Mouse (Mus musculus) left cerebral cortex, postnatal 10 days (tissue): ENCODE data around the gene Diablo. TPM values are rescaled to one million over a fixed set of nuclear protein-coding genes. Genes with fewer than 3 reads are reported as not detected.
"Not testable (repeated sequence)": the region's sequence is repeated elsewhere in the genome, so short reads cannot be mapped to it uniquely, and the experiment has no call there.

Experiments used
- DNase-seq, 2 experiments: peaks; one replicate each; pipeline ENCODE4 v3.0.0; 2021 to 2022; ENCODE audit warnings: low spot score in 2 of 2, mixed read lengths in 1 of 2; ENCODE audit errors: extremely low spot score in 1 of 2
- intact Hi-C: fragments of 180-260 bp; cut with DNase I; formaldehyde crosslinking; loops from one replicate; pipeline ENCODE4 v1.15.1; 2025
- total RNA-seq, 2 experiments: library from RNA; stranded (reverse); gene quantifications; 2 replicates each; pipeline ENCODE4 v1.2.3; 2021

Diablo gene
- 10 to 100 TPM; 41.3 to 45.8 TPM for total RNA-seq

DNA sequence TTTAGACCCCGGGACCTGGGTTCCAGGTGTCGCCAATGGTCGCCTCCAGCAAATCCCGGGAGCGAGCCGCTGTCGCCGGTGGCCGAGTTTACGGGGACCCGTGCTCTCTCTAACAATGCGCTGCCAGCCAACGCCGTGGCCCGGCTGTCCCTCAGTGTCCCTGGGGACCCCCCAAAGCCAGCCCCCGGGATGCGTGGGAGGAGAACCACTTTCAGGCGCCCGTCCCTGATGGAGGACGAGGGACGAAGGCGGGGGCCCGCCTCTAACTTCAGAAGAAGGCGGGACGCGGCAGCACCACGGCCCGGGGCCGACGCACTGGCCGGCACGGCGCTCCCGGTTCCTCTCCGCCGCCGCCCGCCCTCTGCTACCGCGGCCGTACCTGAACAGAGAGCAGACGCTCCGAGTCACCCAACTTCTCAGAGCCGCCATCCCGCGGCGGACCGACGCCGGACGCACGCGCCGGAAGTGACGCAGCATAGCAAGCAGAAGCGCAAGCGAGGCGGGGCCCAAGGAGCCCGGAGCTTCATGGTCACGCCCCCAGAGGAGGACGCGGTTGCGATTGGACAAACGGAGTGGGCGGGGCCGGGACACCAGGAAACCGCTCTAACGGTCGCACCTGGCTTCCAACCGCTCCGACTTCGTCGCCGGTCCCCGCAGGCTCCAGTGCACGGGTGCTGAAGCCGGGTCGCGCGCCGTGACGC, at the start of gene Diablo:
Gene Diablo, minus strand, starts transcription at position 485 of the 701 bp plus-strand sequence.
- intact Hi-C loops: no loop called here
- peak; percentile 98 to 100 for DNase-seq

DNA sequence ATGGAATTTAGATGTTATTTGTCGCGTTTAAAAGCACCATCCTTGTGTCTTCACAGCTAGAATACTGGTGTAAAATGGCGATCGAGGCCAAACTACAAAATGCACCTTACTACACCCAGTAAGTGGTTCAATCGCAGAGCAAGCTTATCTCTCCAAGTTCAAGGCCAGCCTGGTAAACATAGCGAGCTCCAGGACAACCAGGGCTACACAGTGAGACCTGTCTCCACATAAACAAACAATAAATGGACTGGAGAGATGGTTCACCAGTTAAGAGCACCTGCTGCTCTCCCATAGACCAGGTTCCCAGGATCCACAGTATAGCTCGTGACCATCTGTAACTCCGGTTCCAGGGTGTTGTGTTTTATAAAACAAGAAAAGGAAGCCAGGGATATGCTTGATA, 49.4 kb upstream of the Diablo start:
- intact Hi-C loops: no loop called here
- no peak for DNase-seq

DNA sequence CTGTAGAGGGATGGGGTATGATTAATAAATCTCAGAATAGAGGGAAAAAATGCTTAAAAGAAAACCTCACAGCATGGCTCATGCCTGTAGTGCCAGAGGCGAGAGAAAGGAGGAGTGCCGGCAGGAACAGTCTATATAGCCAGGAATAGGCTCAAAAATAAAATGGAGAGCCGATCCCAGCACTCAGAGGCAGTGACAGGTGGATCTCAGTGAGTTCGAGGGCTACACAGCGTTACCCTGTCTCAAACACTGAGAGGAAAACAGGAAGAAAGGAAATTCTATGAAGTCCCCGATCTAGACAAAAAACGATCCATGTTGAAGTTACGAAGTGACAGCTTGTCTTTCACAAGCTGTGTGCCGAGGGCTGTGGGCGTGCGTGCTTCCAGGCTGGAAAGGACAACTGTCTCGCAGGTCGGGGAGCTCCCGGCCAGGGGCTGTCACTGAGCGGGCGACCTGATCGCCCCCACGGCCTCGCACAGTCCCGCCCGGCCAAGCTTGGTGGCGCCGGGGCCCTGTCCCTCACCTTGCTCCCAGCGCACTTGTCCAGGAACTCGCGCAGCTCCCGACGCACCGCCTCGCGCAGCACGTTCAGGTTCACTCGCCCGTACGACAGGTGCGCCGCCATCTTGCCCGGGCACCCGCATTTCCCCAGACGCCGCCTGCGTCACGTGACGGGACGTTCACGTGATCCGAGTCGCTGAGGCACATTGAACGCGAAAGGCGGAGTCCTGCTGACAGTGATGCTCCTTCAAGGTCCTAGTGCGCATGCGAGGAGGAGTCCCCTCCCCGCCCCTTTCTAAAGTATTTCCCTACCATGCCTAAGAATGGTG, 48.6 kb upstream of the Diablo start, which contains the start of gene Vps33a:
Gene Vps33a, minus strand, starts transcription at position 682 of the 830 bp plus-strand sequence.
- intact Hi-C loops: no loop called here
- peak; percentile 97 to 99 for DNase-seq

DNA sequence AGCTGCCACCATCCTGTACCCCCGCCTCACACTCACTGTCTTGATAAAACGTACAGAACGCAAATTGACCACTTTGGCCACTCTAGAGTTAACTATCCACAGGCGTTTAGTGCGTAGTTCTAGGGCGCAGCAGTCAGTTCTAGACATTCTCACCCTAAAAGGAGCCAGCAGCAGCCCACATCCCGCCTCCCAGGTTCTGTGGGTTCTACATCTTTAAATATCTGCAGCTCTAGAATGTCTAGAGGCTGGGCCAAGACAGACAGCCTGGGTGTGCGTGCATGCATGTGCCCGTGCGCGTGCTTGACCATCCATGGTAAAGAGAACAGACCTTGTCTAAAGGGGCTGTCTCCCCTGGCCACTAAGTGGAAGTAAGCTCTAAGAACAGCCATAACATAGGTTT, 37.2 kb upstream of the Diablo start:
- DNase-seq: no peak
- intact Hi-C loops: no loop called here

DNA sequence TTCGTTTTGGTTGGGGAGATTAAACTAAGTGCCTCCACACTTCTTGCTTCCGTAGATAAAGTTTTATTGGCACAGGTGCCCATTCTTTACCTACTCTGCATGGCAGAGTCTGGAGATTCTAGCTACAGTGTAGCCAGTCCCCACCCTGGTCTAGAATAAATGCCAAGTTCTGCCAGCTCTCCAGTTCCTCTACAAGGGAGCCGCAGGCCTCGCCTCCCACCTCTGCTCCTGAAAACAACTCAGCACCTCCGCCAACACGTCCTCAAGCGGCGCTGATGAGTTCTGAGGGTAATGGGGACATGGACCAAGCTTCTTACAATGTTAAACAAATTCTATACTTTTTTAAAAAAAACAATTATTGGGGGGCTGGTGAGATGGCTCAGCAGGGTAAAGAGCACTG, 35.6 kb upstream of the Diablo start:
- no peak for DNase-seq

DNA sequence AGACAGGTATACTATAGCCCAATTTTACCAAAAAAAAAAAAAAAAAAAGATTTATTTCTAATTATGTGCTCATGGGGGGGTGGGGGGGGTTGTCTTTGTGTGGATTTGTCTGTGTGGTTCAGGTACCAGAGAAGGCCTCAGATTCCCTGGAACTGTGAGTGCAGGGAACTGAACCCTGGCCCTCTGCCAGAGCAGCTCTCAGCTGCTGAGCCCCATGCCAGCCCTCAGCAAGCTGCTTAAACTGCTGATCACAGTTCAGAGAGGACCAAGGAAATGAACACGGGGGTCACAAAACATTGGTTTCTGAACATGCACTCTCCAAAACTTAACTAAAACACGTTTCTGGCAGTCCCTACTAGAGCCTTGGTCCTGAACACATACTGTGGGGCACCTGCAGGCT, 32.5 kb upstream of the Diablo start:
- intact Hi-C loops: no loop called here
- DNase-seq: peak; percentile 31 to 67

More for the DNA sequence above, 35.6 kb upstream of the Diablo start:
- intact Hi-C loops: no loop called here

DNA sequence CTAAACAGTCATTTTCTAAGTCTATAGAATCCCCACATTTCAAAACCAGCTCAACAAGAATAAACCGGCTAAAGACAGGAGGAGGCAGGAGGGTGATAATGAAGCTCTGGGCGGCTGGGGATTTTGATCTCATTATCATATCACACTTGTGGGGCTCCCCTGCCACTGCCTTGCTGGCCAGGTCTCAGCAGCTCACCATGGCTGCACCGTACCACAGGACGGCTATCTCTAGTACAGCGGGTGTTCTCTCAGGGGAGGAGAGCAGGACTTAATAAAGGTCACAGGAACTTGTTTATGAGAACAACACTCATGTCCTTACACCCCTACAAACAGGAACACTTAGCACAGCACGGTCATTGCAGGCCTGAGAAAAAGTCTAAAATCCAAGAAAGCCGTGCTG, 31.7 kb upstream of the Diablo start:
- no peak for DNase-seq

DNA sequence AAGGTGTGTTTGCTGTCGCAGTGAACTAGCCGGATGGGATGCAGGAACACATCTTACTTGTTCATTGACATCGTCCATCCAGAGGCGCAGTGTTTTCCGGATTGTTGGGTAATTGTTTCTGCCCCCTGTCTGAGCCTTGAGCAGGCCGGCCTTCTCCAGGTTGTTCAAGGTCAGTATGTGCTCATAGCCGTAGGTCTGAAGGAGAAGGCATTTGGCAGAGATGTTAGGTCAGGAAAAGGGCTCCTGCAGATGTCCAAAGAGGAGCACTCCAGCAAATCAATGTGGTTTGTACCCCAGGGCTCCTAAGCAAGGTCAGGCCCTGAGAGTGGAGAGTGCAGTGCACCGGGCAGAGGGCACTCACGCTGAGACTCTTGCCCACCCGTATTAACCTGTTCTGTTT, 9.8 kb upstream of the Diablo start:
- no peak for DNase-seq
- intact Hi-C loops: no loop called here

More for the DNA sequence above, 31.7 kb upstream of the Diablo start:
- intact Hi-C loops: no loop called here

DNA sequence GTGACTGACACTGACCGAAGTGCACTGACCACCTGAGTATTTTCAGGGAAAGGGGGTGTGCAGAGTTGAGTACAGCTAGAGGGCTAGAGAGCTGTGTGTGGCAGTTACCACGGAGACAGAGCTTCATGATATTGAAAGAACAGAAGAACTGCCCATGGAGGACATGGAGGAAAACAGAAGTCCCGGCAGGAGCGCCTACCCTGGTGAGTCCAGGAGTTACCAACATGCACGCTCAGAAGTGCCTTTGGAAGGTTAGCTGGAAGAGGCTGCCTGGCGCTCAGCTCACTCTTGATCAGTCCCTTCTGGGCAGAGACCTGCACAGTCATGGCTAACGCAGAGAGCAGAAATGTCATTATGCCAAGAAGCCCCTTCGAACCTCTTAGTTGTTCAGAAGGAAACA, 6.1 kb upstream of the Diablo start:
- intact Hi-C loops: no loop called here
- no peak for DNase-seq

DNA sequence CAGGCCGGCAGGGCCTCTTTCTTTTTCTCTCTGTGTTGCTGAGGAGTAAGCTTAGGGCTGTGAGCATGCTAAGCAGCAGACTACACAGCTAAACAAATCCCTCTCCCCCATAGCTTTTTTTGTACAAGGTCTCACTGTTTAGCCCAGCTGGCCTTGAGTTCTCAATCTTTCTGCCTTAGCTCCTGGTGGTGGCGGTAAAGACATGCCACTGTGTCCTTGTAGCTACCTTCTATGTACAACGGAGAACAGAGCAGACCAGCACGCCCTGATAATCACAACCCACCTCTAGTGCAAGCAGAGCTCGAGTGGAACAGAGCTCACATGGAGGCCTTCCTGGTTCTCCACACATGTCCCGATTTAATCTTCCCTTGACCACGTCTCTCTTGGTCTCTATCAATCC, 4.7 kb upstream of the Diablo start:
- DNase-seq: no peak
- intact Hi-C loops: no loop called here

DNA sequence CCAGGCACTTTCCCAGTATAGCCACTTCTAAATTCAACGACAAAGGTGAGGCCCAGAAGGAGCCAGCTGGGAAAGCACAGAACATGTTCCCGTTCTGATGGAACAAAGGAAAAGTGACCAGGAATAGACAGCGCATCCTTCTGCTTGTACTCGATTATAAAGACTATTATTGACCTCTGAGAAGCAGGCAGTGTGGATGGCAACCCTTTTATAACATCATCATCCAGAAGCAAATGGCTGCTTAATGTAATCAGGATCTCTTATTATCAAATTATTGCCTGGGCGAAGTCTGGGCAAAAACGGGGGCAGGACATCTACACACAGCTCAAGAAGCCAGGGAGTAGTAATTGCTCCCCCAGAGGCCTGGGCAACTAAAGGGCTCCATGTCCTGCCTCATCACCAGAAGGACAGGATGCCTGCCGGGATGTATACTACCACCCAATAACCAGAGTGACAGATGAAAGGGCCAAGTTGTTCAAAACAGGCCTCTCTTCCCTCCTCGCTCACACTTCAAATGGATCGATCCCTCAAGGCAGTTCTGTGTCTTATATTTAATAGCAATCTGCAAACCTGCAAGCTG, 2.0 kb upstream of the Diablo start:
- intact Hi-C loops: no loop called here
- DNase-seq: no peak

DNA sequence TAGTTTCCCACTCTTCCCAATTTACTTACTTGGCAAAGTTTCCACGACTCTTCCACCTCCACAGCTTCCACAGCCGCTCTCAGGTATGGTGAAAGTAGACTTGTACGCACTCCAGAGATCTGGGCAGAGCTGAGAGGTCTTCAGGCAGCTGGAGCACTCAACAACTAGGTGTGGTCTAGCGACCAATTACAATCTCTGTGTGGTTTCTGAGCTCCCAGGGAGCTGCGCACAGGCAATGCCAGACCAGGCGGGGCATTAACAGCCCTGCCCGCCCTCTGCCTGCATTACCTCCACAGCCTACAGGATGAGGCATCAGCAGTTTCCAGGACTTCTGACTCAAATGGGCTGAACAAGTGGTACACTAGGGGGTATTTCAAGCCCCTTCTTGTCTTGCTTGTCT, 1.3 kb upstream of the Diablo start, which contains the start of gene Gm49027:
Gene Gm49027, minus strand, starts transcription at position 208 of the 400 bp plus-strand sequence.
- intact Hi-C loops: no loop called here
- DNase-seq: no peak

DNA sequence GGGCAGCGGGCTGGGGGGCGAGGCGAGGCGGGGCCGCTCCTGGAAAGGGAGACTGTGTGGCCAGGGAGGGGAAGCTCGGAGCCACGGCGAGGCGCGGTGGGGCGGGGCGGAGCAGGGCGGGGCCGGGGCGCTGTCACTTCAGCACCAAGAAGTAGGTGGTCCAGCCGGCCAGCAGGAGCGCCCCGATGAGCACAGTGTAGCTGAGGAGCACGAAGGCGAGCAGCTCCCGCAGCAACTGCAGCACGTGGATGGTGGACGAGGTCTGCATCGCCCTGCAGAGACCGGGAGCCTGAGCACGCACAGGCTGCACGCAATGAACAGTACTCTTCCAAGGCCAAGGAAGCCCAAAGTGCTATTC, 396 bp upstream of the Diablo start:
- DNase-seq: no peak
- intact Hi-C loops: no loop called here

DNA sequence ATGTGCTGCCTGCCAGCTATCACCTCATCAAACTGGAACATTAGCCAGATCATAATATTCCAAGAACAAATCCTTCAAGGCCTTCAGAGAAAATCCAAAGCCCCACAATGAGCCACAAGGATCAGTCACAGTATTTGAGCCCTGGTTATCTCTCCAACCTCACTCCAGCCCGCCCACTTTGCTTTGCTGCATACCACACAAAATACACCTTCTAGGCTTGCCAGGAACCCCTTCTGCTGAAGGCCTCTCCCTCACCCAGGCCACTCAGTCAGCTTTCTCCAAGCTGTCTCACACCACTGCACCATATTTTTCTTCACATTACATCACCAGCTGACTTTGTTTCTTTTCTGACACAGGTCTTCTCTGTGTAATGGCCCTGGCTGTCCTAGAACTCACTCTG, 1.8 kb downstream of the Diablo start:
- intact Hi-C loops: no loop called here
- no peak for DNase-seq

DNA sequence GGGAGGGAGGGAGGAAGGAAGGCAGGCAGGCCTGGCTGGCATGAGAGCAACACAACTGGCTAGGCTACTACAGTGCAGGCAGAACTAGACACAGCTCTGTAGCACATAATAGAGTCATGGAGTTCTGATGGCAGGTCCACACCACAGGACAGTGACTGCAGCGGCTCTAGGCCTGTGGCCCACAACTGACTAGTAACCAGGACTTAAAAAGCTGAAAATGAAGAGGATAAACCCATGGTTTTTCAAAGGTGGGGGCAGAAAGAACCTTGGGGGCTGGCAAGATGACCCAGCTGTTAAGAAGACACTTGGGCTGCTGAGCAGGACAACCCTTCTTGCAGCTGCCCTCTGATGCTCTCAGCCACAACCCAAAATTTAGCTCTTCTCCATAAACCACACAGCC, 2.4 kb downstream of the Diablo start:
- intact Hi-C loops: no loop called here
- no peak for DNase-seq

DNA sequence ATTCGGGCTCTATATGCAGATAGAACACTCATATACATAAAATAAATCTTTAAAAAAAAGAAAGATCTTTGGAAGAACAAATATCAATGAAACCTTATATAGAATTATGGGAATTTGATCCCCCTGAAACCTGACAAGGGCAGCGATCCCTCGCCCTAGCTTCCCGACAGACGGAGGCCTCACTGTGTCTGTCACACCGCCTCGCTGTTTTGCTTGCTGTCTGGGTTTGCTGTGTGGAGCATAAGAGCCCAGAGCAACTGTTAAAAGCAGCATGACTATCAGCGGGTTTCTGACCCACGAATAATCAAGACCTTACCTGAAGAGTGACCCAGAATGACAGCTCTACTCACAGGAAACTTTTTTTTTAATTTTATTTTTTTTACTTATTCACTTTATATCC, 3.3 kb downstream of the Diablo start:
- intact Hi-C loops: no loop called here
- DNase-seq: no peak

DNA sequence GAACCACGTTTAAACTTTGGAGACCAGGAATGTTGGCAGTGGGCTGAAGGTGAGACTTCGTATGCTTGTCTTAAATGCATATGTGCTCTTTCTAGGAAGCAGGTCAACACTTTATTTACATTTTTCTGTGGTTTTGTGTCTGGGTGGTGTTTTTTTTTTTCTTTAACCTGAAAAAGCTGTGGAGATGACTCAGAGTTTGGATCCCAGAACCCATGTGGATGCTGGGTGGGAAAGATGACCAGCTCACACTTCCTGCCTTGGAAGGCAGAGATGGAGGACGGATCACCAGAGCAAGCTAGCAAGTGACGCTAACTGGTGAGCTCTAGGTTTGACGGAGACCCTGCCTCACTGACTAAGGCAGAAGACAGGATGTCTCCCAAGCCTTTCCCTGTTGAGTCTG, 9.1 kb downstream of the Diablo start:
- DNase-seq: no peak
- intact Hi-C loops: no loop called here

DNA sequence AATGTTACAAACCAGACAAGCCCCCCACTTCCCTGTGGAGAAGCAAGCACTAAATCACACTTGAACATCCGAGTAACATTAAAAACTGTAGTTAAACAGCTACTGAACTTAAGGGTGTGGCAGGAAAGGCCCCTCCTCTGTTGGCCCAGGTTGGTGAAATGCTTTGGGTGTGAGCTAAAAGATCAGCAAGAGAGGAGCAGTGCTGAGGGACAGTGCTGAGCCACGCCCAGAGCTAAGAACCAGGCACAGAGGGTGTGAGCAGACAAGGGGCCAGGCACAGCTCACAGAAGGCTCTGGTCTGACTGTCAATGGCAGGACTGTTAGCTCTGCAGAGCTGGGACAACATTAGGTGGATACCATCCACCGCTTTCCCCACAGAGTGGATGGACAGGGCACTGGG, 11.9 kb downstream of the Diablo start:
- intact Hi-C loops: no loop called here

DNA sequence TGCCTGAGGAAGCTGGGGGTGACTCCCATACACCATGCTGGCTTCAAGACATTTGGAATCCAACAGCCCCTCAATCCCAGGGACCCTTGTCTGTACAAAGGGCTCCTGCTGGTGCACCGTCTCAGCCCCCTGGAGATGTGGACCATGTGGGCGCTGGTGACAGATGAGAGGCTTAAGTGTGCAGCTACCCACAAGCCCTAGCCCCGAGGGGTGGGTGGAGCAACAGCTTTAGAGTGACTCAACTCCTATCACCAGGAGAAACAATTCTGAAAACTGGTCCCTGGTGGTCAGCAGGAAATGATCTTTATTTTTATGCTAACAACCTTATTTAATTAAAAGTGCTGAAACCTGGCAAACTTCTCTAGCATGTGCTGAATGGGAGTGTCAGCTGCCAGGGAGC, 12.6 kb downstream of the Diablo start:
- DNase-seq, intact Hi-C loops: not testable (repeated sequence)

More for the DNA sequence above, 11.9 kb downstream of the Diablo start:
- no peak for DNase-seq

DNA sequence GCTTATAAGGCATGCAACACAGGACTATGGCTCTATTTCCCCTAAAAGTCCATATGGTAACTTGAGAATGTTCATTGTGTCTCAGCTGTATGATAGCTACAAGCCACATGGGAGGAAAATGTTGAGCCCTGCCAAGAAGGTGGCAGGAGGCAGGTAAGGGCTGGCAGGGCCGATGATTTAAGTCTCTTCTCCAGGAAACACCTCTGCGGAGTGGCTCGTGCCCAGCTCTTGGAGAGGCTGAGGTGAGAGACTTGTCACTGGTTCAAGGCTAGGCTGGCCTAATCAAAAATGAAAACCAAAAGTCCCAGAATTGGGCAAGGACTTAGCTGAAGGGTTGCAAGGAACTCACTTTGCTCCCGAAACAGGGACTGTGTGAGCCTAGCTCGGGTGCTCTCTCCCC, 13.8 kb downstream of the Diablo start, which contains the start of gene B3gnt4:
Gene B3gnt4, plus strand, starts transcription at position 301 of the 400 bp plus-strand sequence.
- intact Hi-C loops: no loop called here
- DNase-seq: no peak
